24 mouse cellular contexts compared by ENCODE assay signal in the genomic region with DNA sequence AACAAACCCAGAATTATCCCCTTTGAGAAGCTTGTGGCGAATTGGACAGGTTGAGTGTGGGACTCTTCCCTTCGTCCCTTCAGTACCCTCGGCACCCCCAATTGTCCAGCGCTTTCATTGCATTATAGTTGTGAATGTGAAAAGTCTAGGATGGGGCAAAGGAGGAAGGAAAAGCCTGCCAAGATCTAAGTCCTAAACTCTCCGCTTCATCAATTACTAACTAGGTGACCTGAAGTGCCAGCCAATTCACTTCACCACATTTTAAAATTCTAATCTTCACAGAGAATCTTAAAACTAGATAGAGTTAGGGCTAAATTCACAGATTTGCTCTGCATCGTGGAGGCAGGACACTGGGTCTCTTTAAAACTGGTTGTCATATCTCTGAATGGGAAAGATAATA. TPM values are rescaled to one million over a fixed set of nuclear protein-coding genes. Genes with fewer than 3 reads are reported as not detected.
DNase-seq lines count a peak whose midpoint lies in the region; ATAC-seq lines count a peak whose summit lies in the region.
"Had no signal": no experiment of that assay in that cellular context is flagged by ENCODE, and none has a peak within 500 bp of the region (broad histone marks: within the 10 kb centered on the region; RNA-seq: fewer than 3 reads in every experiment).

No protein-coding gene starts in this region.

- no peak overlapping the region for H3K4me2 ChIP-seq in kidney, embryonic 14.5 days (replicated peaks; ENCODE audit: low read depth, low read length)
- H3K4me2 ChIP-seq in kidney, embryonic 15.5 days = no peak overlapping the region
- H3K4me2 ChIP-seq: embryonic facial prominence, embryonic 13.5 days; embryonic facial prominence, embryonic 15.5 days; forebrain, embryonic 12.5 days had no signal

- H3K27ac ChIP-seq in kidney, embryonic 14.5 days (ENCODE audit: low read depth, low read length) = no peak overlapping the region
- H3K27ac ChIP-seq in kidney, embryonic 15.5 days = 0 out of 2 replicates have a peak overlapping the region, but pooled peaks have one; percentile 20
- H3K27ac ChIP-seq: embryonic facial prominence, embryonic 13.5 days; embryonic facial prominence, embryonic 15.5 days; forebrain, embryonic 10.5 days; forebrain, embryonic 12.5 days had no signal

- H3K9me3 ChIP-seq in kidney, embryonic 14.5 days (ENCODE audit: control insufficient read depth, low read length) = no peaks in the 10 kb centered on the region
- no peaks in the 10 kb centered on the region for H3K9me3 ChIP-seq in kidney, embryonic 15.5 days (replicated peaks)
- H3K9me3 ChIP-seq: embryonic facial prominence, embryonic 13.5 days; embryonic facial prominence, embryonic 15.5 days; forebrain, embryonic 10.5 days; forebrain, embryonic 12.5 days had no signal

- H3K4me3 ChIP-seq in kidney, embryonic 14.5 days (ENCODE audit: low read length) = no peak overlapping the region
- H3K4me3 ChIP-seq in kidney, embryonic 15.5 days (replicated peaks) = no peak overlapping the region
- H3K4me3 ChIP-seq: embryonic facial prominence, embryonic 13.5 days; embryonic facial prominence, embryonic 15.5 days; erythroblast, embryonic 14.5 days; forebrain, embryonic 10.5 days; forebrain, embryonic 12.5 days had no signal

- DNase-seq in kidney, adult 18-20 months = peak; percentile 20
- DNase-seq in kidney, adult 8-10 months = peak; percentile 29 to 53
- no peak for DNase-seq in kidney, postnatal 4 days
- DNase-seq in kidney, postnatal 10 days = no peak
- peak; percentile 22 to 51 for DNase-seq in kidney, postnatal 36 days
- no peak for DNase-seq in neural tube, embryonic 10.5 days (ENCODE audit: extremely low spot score, low spot score)
- DNase-seq: adrenal gland, adult 2 months; adrenal gland, postnatal 10 days; adrenal gland, postnatal 25 days; cerebellum, adult 11 months; cerebellum, adult 18-20 months; cerebellum, adult 8-10 months; cerebellum, adult 9-11 months; cerebellum, postnatal 14 days; cerebellum, postnatal 36 days; embryo, embryonic 11 days had no signal

- H3K4me1 ChIP-seq in kidney, embryonic 14.5 days (ENCODE audit: control insufficient read depth, insufficient read depth, low read length) = 0 out of 2 replicates have a peak, but pooled peaks cover 3% of the 10 kb centered on the region
- peaks cover 21% of the 10 kb centered on the region for H3K4me1 ChIP-seq in kidney, embryonic 15.5 days

- no peak overlapping the region for H3K9ac ChIP-seq in kidney, embryonic 14.5 days (ENCODE audit: low read depth, low read length)
- no peak overlapping the region for H3K9ac ChIP-seq in kidney, embryonic 15.5 days
- H3K9ac ChIP-seq: embryonic facial prominence, embryonic 13.5 days; embryonic facial prominence, embryonic 15.5 days; forebrain, embryonic 12.5 days had no signal

- no peaks in the 10 kb centered on the region for H3K36me3 ChIP-seq in kidney, embryonic 14.5 days (ENCODE audit: control insufficient read depth, insufficient read depth, low read length)
- H3K36me3 ChIP-seq in kidney, embryonic 15.5 days = no peaks in the 10 kb centered on the region
- H3K36me3 ChIP-seq: embryonic facial prominence, embryonic 13.5 days; embryonic facial prominence, embryonic 15.5 days; forebrain, embryonic 10.5 days; forebrain, embryonic 12.5 days had no signal

- ATAC-seq in kidney, embryonic 14.5 days (ENCODE audit: low FRiP score, low TSS enrichment) = no peak
- no peak for ATAC-seq in kidney, embryonic 15.5 days (replicated peaks; ENCODE audit: low FRiP score)
- ATAC-seq: forebrain, embryonic 14.5 days had no signal

- 84% methylated on average over 6 of the region's 6 CpGs for WGBS in kidney, embryonic 14.5 days
- 78% methylated on average over 6 of the region's 6 CpGs for WGBS in kidney, embryonic 15.5 days

- H3K27me3 ChIP-seq in kidney, embryonic 14.5 days (ENCODE audit: control insufficient read depth, insufficient read depth, low read length) = no peaks in the 10 kb centered on the region
- no peaks in the 10 kb centered on the region for H3K27me3 ChIP-seq in kidney, embryonic 15.5 days
- H3K27me3 ChIP-seq: embryonic facial prominence, embryonic 13.5 days; embryonic facial prominence, embryonic 15.5 days had no signal

RNA-seq across cellular contexts. Expression of a gene that starts 2.6 kb away (rescaled TPM):
- polyA plus RNA-seq in kidney, embryonic 14.5 days (2014; fragmentation: Nextera tagmentation; extraction: Ambion mirVana) = 25.0 and 50.2 TPM in 2 replicates
- polyA plus RNA-seq in kidney, embryonic 15.5 days (2015; fragmentation: Nextera tagmentation; extraction: Ambion mirVana) = 60.7 and 62.8 TPM in 2 replicates

RNA-seq across cellular contexts. Expression of a gene that starts 3.0 kb away (rescaled TPM):
- polyA plus RNA-seq in kidney, embryonic 14.5 days (2014; fragmentation: Nextera tagmentation; extraction: Ambion mirVana) = 21.0 and 23.2 TPM in 2 replicates
- polyA plus RNA-seq in kidney, embryonic 15.5 days (2015; fragmentation: Nextera tagmentation; extraction: Ambion mirVana) = 23.2 and 23.4 TPM in 2 replicates

RNA-seq across cellular contexts. Expression of a gene that starts 31.2 kb away (rescaled TPM):
- 22.1 and 27.2 TPM in 2 replicates for polyA plus RNA-seq in kidney, embryonic 14.5 days (2014; fragmentation: Nextera tagmentation; extraction: Ambion mirVana)
- polyA plus RNA-seq in kidney, embryonic 15.5 days (2015; fragmentation: Nextera tagmentation; extraction: Ambion mirVana) = 23.8 and 24.8 TPM in 2 replicates

RNA-seq across cellular contexts. Expression of a gene that starts 39.3 kb away (rescaled TPM):
- 1.1 and 1.9 TPM in 2 replicates for polyA plus RNA-seq in kidney, embryonic 14.5 days (2014; fragmentation: Nextera tagmentation; extraction: Ambion mirVana)
- 1.2 and 1.7 TPM in 2 replicates for polyA plus RNA-seq in kidney, embryonic 15.5 days (2015; fragmentation: Nextera tagmentation; extraction: Ambion mirVana)
- polyA plus RNA-seq: adrenal gland, adult 2 months had no signal

RNA-seq across cellular contexts. Expression of a gene that starts 39.4 kb away (rescaled TPM):
- polyA plus RNA-seq in kidney, embryonic 14.5 days (2014; fragmentation: Nextera tagmentation; extraction: Ambion mirVana) = 8.3 and 19.6 TPM in 2 replicates
- 36.8 and 38.0 TPM in 2 replicates for polyA plus RNA-seq in kidney, embryonic 15.5 days (2015; fragmentation: Nextera tagmentation; extraction: Ambion mirVana)

Comparison
In these comparisons a context has a peak if more than half of its experiments do, and no peak if none do; other contexts are left out.
1. DNase-seq: peak in kidney, adult 18-20 months (single experiment), kidney, adult 8-10 months (2 of 2) and kidney, postnatal 36 days (2 of 2); none in kidney, postnatal 4 days (0 of 2), kidney, postnatal 10 days (single experiment) and neural tube, embryonic 10.5 days (single experiment).